ENCODE assay signal across 33 mouse cellular contexts in the genomic region with DNA sequence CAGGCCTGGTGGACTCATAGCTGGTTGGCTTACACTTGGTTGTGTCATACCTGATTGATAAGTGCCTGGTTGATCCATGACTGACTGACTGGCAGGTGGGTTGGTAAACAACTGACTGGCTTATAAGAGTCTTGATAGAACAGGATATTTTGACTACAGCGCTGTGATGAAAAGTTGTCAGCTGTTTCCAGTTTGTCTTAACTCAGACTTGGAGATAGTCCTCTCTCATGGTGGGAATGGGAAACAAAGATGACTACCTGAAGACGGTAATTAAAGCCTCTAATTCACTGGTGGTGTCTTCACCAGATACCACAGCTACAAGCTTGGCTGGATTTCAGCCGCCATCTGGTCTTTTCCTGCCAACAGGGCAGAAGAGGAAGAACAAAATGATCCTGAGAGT. TPM values are rescaled to one million over a fixed set of nuclear protein-coding genes. Genes with fewer than 3 reads are reported as not detected.
"Had no signal": no experiment of that assay in that cellular context is flagged by ENCODE, and none has a peak within 500 bp of the region (broad histone marks: within the 10 kb centered on the region; RNA-seq: fewer than 3 reads in every experiment).

TSS of gene Satl1 (minus strand) at position 101 of the 400 bp plus-strand sequence.

- H3K36me3 ChIP-seq: embryonic facial prominence, embryonic 10.5 days; embryonic facial prominence, embryonic 12.5 days; embryonic facial prominence, embryonic 13.5 days; embryonic facial prominence, embryonic 15.5 days; forebrain, embryonic 10.5 days; forebrain, embryonic 12.5 days; forebrain, embryonic 15.5 days had no signal

- H3K4me1 ChIP-seq: embryonic facial prominence, embryonic 10.5 days; embryonic facial prominence, embryonic 12.5 days; embryonic facial prominence, embryonic 13.5 days; embryonic facial prominence, embryonic 15.5 days; forebrain, embryonic 10.5 days; forebrain, embryonic 12.5 days; forebrain, embryonic 13.5 days; forebrain, embryonic 15.5 days had no signal

- DNase-seq: cerebellum, adult 8-10 months; cerebellum, adult 9-10 months; cerebellum, adult 9-11 months; cerebellum, postnatal 10 days; cerebellum, postnatal 14 days; cerebellum, postnatal 25 days; cerebellum, postnatal 36 days; embryo, embryonic 11 days; forebrain, postnatal 0 days; gastrocnemius, adult 2 months; gastrocnemius, postnatal 10 days; gastrocnemius, postnatal 14 days; gastrocnemius, postnatal 25 days; gastrocnemius, postnatal 36 days; heart, adult 11 months; heart, adult 18-20 months; heart, adult 2 months had no signal

- H3K27ac ChIP-seq: embryonic facial prominence, embryonic 10.5 days; embryonic facial prominence, embryonic 12.5 days; embryonic facial prominence, embryonic 13.5 days; embryonic facial prominence, embryonic 15.5 days; forebrain, embryonic 10.5 days; forebrain, embryonic 12.5 days; forebrain, embryonic 13.5 days; forebrain, embryonic 15.5 days; gastrocnemius, adult 2 months; heart, adult 2 months had no signal

- H3K4me3 ChIP-seq: embryonic facial prominence, embryonic 10.5 days; embryonic facial prominence, embryonic 12.5 days; embryonic facial prominence, embryonic 13.5 days; embryonic facial prominence, embryonic 15.5 days; erythroblast, embryonic 14.5 days; forebrain, embryonic 10.5 days; forebrain, embryonic 12.5 days; forebrain, embryonic 13.5 days; forebrain, embryonic 15.5 days; gastrocnemius, adult 2 months; heart, adult 2 months had no signal

- H3K27me3 ChIP-seq: embryonic facial prominence, embryonic 12.5 days; embryonic facial prominence, embryonic 13.5 days; embryonic facial prominence, embryonic 15.5 days; forebrain, embryonic 12.5 days; forebrain, embryonic 13.5 days; forebrain, embryonic 15.5 days had no signal

RNA-seq across cellular contexts. Expression of gene Satl1, which starts in this region (rescaled TPM):
- polyA plus RNA-seq: cortical plate, adult 2 months; embryonic facial prominence, embryonic 11.5 days; embryonic facial prominence, embryonic 12.5 days; embryonic facial prominence, embryonic 13.5 days; embryonic facial prominence, embryonic 14.5 days; embryonic facial prominence, embryonic 15.5 days; erythroblast, embryonic 14.5 days; forebrain, embryonic 10.5 days; forebrain, embryonic 11.5 days; forebrain, embryonic 12.5 days; forebrain, embryonic 13.5 days; forebrain, embryonic 14.5 days; forebrain, embryonic 15.5 days; forebrain, embryonic 16.5 days; forebrain, postnatal 0 days; frontal cortex, adult 2 months; heart, adult 2 months had no signal
